In the genomic region with DNA sequence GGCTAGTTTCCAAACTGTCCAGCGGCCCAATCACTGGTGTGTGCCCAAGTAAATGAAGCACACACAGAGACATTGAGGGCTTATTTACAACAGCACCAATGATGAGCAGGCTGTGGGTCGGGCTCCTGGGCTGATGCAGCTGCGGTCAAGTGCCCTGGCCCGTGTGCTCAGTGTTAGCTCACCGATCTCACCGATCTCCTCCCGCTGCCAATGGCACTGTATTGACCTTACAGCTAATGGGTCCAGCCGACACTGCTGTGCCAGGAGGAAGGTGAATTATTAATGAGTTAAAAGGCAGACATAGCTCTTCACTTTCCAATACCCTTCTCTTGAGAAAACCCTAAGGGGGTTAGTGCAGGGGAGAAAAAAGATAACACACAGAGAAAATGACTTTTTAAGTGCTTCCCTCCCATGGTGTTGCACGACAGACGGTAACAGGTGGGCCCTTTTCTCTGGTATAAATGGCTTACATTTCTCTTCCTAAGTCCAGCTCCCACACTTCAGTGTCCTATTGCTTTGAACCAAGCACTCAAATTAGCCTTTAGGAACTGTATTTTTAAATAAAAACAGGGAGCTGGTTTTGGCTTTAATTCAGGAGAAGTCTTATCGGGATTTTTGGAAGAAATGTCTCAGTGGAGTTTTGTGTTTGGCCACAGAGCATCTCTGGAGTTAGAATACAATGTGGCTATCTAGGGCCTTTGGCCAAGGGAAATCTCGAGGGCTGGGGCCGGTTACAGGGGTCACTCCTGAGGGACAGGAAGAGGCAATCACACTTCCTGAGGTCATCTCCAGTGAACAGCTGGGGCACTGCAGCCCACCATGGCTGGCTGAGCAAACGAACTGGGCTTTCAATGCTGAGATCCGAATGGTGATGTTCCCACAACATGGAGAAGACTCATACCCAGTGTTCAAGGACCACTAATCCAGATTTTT, we compare ENCODE assay signal across 15 mouse cellular contexts.
A peak's percentile ranks its signal among the peaks of the same experiment; 100 is the strongest.
DNase-seq lines count a peak whose midpoint lies in the region; ATAC-seq lines count a peak whose summit lies in the region.
"Had no signal": no experiment of that assay in that cellular context is flagged by ENCODE, and none has a peak within 500 bp of the region (broad histone marks: within the 10 kb centered on the region; RNA-seq: fewer than 3 reads in every experiment).

No protein-coding gene starts in this region.

- no peaks in the 10 kb centered on the region for H3K36me3 ChIP-seq in hindbrain, embryonic 14.5 days (replicated peaks; ENCODE audit: control insufficient read depth, insufficient read depth)
- H3K36me3 ChIP-seq in hindbrain, embryonic 16.5 days (ENCODE audit: control insufficient read depth, insufficient read depth, low read length): no peaks in the 10 kb centered on the region
- H3K36me3 ChIP-seq: limb, embryonic 10.5 days; liver, embryonic 15.5 days had no signal

- no peaks in the 10 kb centered on the region for H3K9me3 ChIP-seq in hindbrain, embryonic 14.5 days (ENCODE audit: control insufficient read depth, low read length)
- no peaks in the 10 kb centered on the region for H3K9me3 ChIP-seq in hindbrain, embryonic 16.5 days (ENCODE audit: control insufficient read depth, low read length)
- H3K9me3 ChIP-seq: forebrain, embryonic 13.5 days; limb, embryonic 10.5 days; liver, embryonic 15.5 days had no signal

- H3K4me1 ChIP-seq in hindbrain, embryonic 14.5 days (replicated peaks; ENCODE audit: control insufficient read depth, insufficient read depth, low read length): peaks cover 37% of the 10 kb centered on the region
- peaks cover 21% of the 10 kb centered on the region for H3K4me1 ChIP-seq in hindbrain, embryonic 16.5 days (ENCODE audit: control insufficient read depth, insufficient read depth, low read depth, low read length)
- H3K4me1 ChIP-seq: liver, embryonic 15.5 days had no signal

- no peak overlapping the region for H3K9ac ChIP-seq in hindbrain, embryonic 14.5 days
- H3K9ac ChIP-seq in hindbrain, embryonic 16.5 days (ENCODE audit: low read depth, low read length): no peak overlapping the region
- H3K9ac ChIP-seq: forebrain, embryonic 13.5 days; liver, embryonic 15.5 days had no signal

- H3K4me2 ChIP-seq in hindbrain, embryonic 14.5 days (replicated peaks): no peak overlapping the region
- no peak overlapping the region for H3K4me2 ChIP-seq in hindbrain, embryonic 16.5 days (ENCODE audit: low read length)
- H3K4me2 ChIP-seq: forebrain, embryonic 13.5 days; liver, embryonic 15.5 days had no signal

- WGBS in hindbrain, embryonic 14.5 days: 67% methylated on average over 15 of the region's 15 CpGs
- WGBS in hindbrain, embryonic 16.5 days: 61% methylated on average over 15 of the region's 15 CpGs

- DNase-seq in hindbrain, embryonic 14.5 days (ENCODE audit: low spot score): no peak
- DNase-seq in retina, embryonic 14.5 days (ENCODE audit: low spot score): peak; percentile 51
- DNase-seq in retina, postnatal 1 day: no peak
- peak; percentile 61 to 70 for DNase-seq in kidney, adult 8-10 months
- DNase-seq in right cerebral cortex, postnatal 25 days: no peak
- no peak for DNase-seq in cerebellum, adult 11-12 months
- DNase-seq: adrenal gland, postnatal 36 days; cerebellum, postnatal 36 days; right cerebral cortex, postnatal 14 days; thymus, adult 18-20 months had no signal

- ATAC-seq in hindbrain, embryonic 14.5 days (ENCODE audit: low FRiP score): peak; percentile 25; the same call in 1 of the 2 replicates
- no peak for ATAC-seq in hindbrain, embryonic 16.5 days
- ATAC-seq: CD4-positive, CD25-positive, alpha-beta regulatory T cell, adult 4 months; forebrain, embryonic 13.5 days had no signal

- H3K27ac ChIP-seq in hindbrain, embryonic 14.5 days: 0 out of 2 replicates have a peak overlapping the region, but pooled peaks have one; percentile 63
- no peak overlapping the region for H3K27ac ChIP-seq in hindbrain, embryonic 16.5 days (ENCODE audit: low read depth, low read length)
- H3K27ac ChIP-seq: limb, embryonic 10.5 days; liver, embryonic 15.5 days had no signal

- H3K4me3 ChIP-seq in hindbrain, embryonic 14.5 days (replicated peaks; ENCODE audit: low read length): no peak overlapping the region
- H3K4me3 ChIP-seq in hindbrain, embryonic 16.5 days (ENCODE audit: low read length): no peak overlapping the region
- H3K4me3 ChIP-seq: forebrain, embryonic 13.5 days; limb, embryonic 10.5 days; liver, embryonic 15.5 days had no signal

- no peaks in the 10 kb centered on the region for H3K27me3 ChIP-seq in hindbrain, embryonic 14.5 days (ENCODE audit: control insufficient read depth, insufficient read depth, low read length)
- no peaks in the 10 kb centered on the region for H3K27me3 ChIP-seq in hindbrain, embryonic 16.5 days (replicated peaks; ENCODE audit: control insufficient read depth, insufficient read depth, low read length)
- H3K27me3 ChIP-seq: forebrain, embryonic 13.5 days; liver, embryonic 15.5 days had no signal

Comparison
In these comparisons a context has a peak if more than half of its experiments do, and no peak if none do; other contexts are left out.
1. DNase-seq: peak in retina, embryonic 14.5 days (single experiment) and kidney, adult 8-10 months (2 of 2); none in hindbrain, embryonic 14.5 days (single experiment), retina, postnatal 1 day (single experiment), right cerebral cortex, postnatal 25 days (single experiment) and cerebellum, adult 11-12 months (single experiment).